Mouse (Mus musculus) forebrain, embryonic 14.5 days (tissue): ENCODE measurements at regions not wholly inside any gene's neighbourhood (a gene's known extent, or its start where the extent isn't known, plus 50 kb on each side); places are given as distances from the start of the nearest gene placed in this dataset.

Experiments
- ATAC-seq: fragments of 200-750 bp; cut with Nextera tagmentation; 2 replicates; pipeline ENCODE4 v1.8.0; 2017; ENCODE audit warnings: mild to moderate bottlenecking, moderate library complexity
- DNase-seq: peaks from one replicate; pipeline ENCODE4 v3.0.0-alpha.2; 2015; ENCODE audit warnings: low spot score
- H3K27ac ChIP-seq: fragments of 300-500 bp; sonication (generic); 2 replicates; pipeline ENCODE4 v1.5.1; 2014; ENCODE audit warnings: low read depth, mild to moderate bottlenecking, control low read depth, low read length, moderate library complexity
- H3K27me3 ChIP-seq: fragments of 300-500 bp; sonication (generic); replicated peaks from 2 replicates; pipeline ENCODE4 v1.6.1; 2014; ENCODE audit warnings: low read length, control low read depth, mixed read lengths; ENCODE audit not compliant: control insufficient read depth, insufficient read depth
- H3K36me3 ChIP-seq: fragments of 300-500 bp; sonication (generic); 2 replicates; pipeline ENCODE4 v1.6.1; 2014; ENCODE audit warnings: low read length, control low read depth; ENCODE audit not compliant: control insufficient read depth, insufficient read depth
- H3K4me1 ChIP-seq: fragments of 300-500 bp; sonication (generic); 2 replicates; pipeline ENCODE4 v1.6.1; 2014; ENCODE audit warnings: antibody characterized with exemption, low read length, control low read depth; ENCODE audit not compliant: control insufficient read depth, insufficient read depth
- H3K4me2 ChIP-seq: fragments of 300-500 bp; sonication (generic); 2 replicates; pipeline ENCODE4 v1.6.1; 2014; ENCODE audit warnings: mild to moderate bottlenecking, control low read depth, low read length
- H3K4me3 ChIP-seq: fragments of 300-500 bp; sonication (generic); 2 replicates; pipeline ENCODE4 v1.5.1; 2014; ENCODE audit warnings: low read depth, low read length, control low read depth
- H3K9ac ChIP-seq: fragments of 300-500 bp; sonication (generic); 2 replicates; pipeline ENCODE4 v1.6.1; 2014; ENCODE audit warnings: mild to moderate bottlenecking, low read length, control low read depth, moderate library complexity
- H3K9me3 ChIP-seq: fragments of 300-500 bp; sonication (generic); replicated peaks from 2 replicates; pipeline ENCODE4 v1.6.1; 2016; ENCODE audit warnings: low read length, control low read depth, mixed read lengths; ENCODE audit not compliant: control insufficient read depth
- WGBS: fragments of 180-500 bp; shearing (Covaris S2); extraction: QIAGEN DNeasy Blood & Tissue Kit; methylation state at CpG from one replicate; pipeline ENCODE4 v1.1.7; 2014; 5-methylcytosine and 5-hydroxymethylcytosine counted together

GRCm38 (mm10) chr1:35972190-35972584 is 96.0 kb upstream of the Hs6st1 start:
- WGBS: 56% methylated on average over 5 of the region's 5 CpGs
- H3K4me2 ChIP-seq: no peak overlapping the region
- DNase-seq (no peak), ATAC-seq (no peak)
- H3K4me3 ChIP-seq: no peak overlapping the region
- H3K9me3 ChIP-seq: no peaks in the 10 kb centered on the region
- no peak overlapping the region for H3K27ac ChIP-seq
- H3K9ac ChIP-seq: no peak overlapping the region
- no peaks in the 10 kb centered on the region for H3K27me3 ChIP-seq
- H3K36me3 ChIP-seq: no peaks in the 10 kb centered on the region
- no peaks in the 10 kb centered on the region for H3K4me1 ChIP-seq

GRCm38 (mm10) chr1:35973386-35973785 is 94.8 kb upstream of the Hs6st1 start:
- Histone ChIP-seq H3K36me3 (no peaks in the 10 kb centered on the region), H3K9me3 (no peaks in the 10 kb centered on the region), H3K9ac (no peak overlapping the region), H3K4me2 (no peak overlapping the region), H3K27ac (no peak overlapping the region), H3K4me1 (no peaks in the 10 kb centered on the region), H3K27me3 (no peaks in the 10 kb centered on the region), H3K4me3 (no peak overlapping the region)
- WGBS: 62% methylated on average over 9 of the region's 9 CpGs
- DNase-seq: peak; percentile 54
- ATAC-seq: no peak

- H3K9me3 ChIP-seq: no peaks in the 10 kb centered on the region
- WGBS: 76% methylated on average over 3 of the region's 3 CpGs
- H3K36me3 ChIP-seq: no peaks in the 10 kb centered on the region
- no peak overlapping the region for H3K27ac ChIP-seq
- H3K4me3 ChIP-seq: no peak overlapping the region
- H3K27me3 ChIP-seq: no peaks in the 10 kb centered on the region
- no peaks in the 10 kb centered on the region for H3K4me1 ChIP-seq
- DNase-seq (no peak), ATAC-seq (no peak)
- H3K4me2 ChIP-seq: no peak overlapping the region
- no peak overlapping the region for H3K9ac ChIP-seq
Measured at GRCm38 (mm10) chr1:35975611-35976208, 92.5 kb upstream of the Hs6st1 start.

GRCm38 (mm10) chr1:35976528-35976927 is 91.7 kb upstream of the Hs6st1 start:
- Histone ChIP-seq H3K4me2 (no peak overlapping the region), H3K9ac (no peak overlapping the region), H3K4me1 (no peaks in the 10 kb centered on the region), H3K27ac (no peak overlapping the region), H3K36me3 (no peaks in the 10 kb centered on the region), H3K4me3 (no peak overlapping the region), H3K9me3 (no peaks in the 10 kb centered on the region), H3K27me3 (no peaks in the 10 kb centered on the region)
- ATAC-seq (no peak), DNase-seq (no peak)
- WGBS: 82% methylated on average over 2 of the region's 2 CpGs

GRCm38 (mm10) chr1:35978116-35978515 is 90.1 kb upstream of the Hs6st1 start:
- Histone ChIP-seq H3K4me1 (no peaks in the 10 kb centered on the region), H3K27ac (no peak overlapping the region), H3K9me3 (no peaks in the 10 kb centered on the region), H3K36me3 (no peaks in the 10 kb centered on the region), H3K27me3 (no peaks in the 10 kb centered on the region), H3K4me2 (no peak overlapping the region), H3K9ac (no peak overlapping the region), H3K4me3 (no peak overlapping the region)
- WGBS: 89% methylated on average over 1 of the region's 1 CpGs
- no peak for DNase-seq
- ATAC-seq: no peak

GRCm38 (mm10) chr1:35978766-35979165 is 89.4 kb upstream of the Hs6st1 start:
- DNase-seq (no peak), ATAC-seq (no peak)
- Histone ChIP-seq H3K4me3 (no peak overlapping the region), H3K36me3 (no peaks in the 10 kb centered on the region), H3K4me1 (no peaks in the 10 kb centered on the region), H3K27ac (no peak overlapping the region), H3K9me3 (no peaks in the 10 kb centered on the region), H3K4me2 (no peak overlapping the region), H3K27me3 (no peaks in the 10 kb centered on the region), H3K9ac (no peak overlapping the region)
- WGBS: 85% methylated on average over 4 of the region's 4 CpGs

GRCm38 (mm10) chr1:35981226-35981625 is 87.0 kb upstream of the Hs6st1 start:
- no peak overlapping the region for H3K27ac ChIP-seq
- no peak for ATAC-seq
- H3K9me3 ChIP-seq: no peaks in the 10 kb centered on the region
- H3K4me3 ChIP-seq: no peak overlapping the region
- H3K4me2 ChIP-seq: no peak overlapping the region
- 93% methylated on average over 4 of the region's 4 CpGs for WGBS
- no peaks in the 10 kb centered on the region for H3K36me3 ChIP-seq
- H3K4me1 ChIP-seq: no peaks in the 10 kb centered on the region
- H3K9ac ChIP-seq: no peak overlapping the region
- no peaks in the 10 kb centered on the region for H3K27me3 ChIP-seq
- no peak for DNase-seq

GRCm38 (mm10) chr1:35983361-35983760 is 84.8 kb upstream of the Hs6st1 start:
- Histone ChIP-seq H3K4me3 (no peak overlapping the region), H3K4me2 (no peak overlapping the region), H3K9me3 (no peaks in the 10 kb centered on the region), H3K36me3 (no peaks in the 10 kb centered on the region), H3K9ac (no peak overlapping the region), H3K27me3 (no peaks in the 10 kb centered on the region), H3K4me1 (no peaks in the 10 kb centered on the region), H3K27ac (no peak overlapping the region)
- WGBS: 88% methylated on average over 3 of the region's 3 CpGs
- ATAC-seq: no peak
- DNase-seq: no peak

GRCm38 (mm10) chr1:35985318-35985717 is 82.9 kb upstream of the Hs6st1 start:
- no peak for DNase-seq
- no peak overlapping the region for H3K27ac ChIP-seq
- H3K27me3 ChIP-seq: no peaks in the 10 kb centered on the region
- 93% methylated on average over 6 of the region's 6 CpGs for WGBS
- H3K4me1 ChIP-seq: no peaks in the 10 kb centered on the region
- no peak overlapping the region for H3K9ac ChIP-seq
- 0 out of 2 replicates have a peak, but pooled peaks cover 3% of the 10 kb centered on the region for H3K9me3 ChIP-seq
- ATAC-seq: no peak
- H3K4me2 ChIP-seq: no peak overlapping the region
- no peak overlapping the region for H3K4me3 ChIP-seq
- H3K36me3 ChIP-seq: no peaks in the 10 kb centered on the region
